Mouse (Mus musculus): ENCODE measurements at regions not wholly inside any gene's neighbourhood (a gene's known extent, or its start where the extent isn't known, plus 50 kb on each side); places are given as distances from the start of the nearest gene placed in this dataset.
A peak's percentile ranks its signal among the peaks of the same experiment; 100 is the strongest.

DNA sequence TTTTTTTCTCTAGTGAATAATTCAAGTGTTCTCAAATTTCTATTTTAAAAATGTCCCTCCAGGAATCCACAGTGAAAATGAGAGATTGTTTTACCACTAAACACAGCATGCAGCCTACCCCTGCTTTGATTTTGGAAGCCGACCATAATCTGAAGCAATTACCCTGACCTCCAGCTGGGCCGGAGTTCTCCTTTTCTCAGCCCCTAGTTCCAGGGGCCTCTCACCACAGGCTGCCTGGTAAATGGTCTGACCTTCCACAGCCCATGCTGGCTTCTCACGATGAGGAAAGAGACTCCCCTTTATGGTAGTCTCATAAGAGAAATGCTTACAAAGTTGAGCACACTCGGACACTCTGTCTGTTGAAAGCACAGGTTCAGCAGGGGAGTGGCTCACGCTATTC is 121.3 kb downstream of the Kcnrg start:
- Histone ChIP-seq H3K36me3 (ENCODE audit: control insufficient read depth, insufficient read depth, low read length) (no peaks in the 10 kb centered on the region), H3K9me3 (ENCODE audit: control insufficient read depth, low read length) (no peaks in the 10 kb centered on the region), H3K4me3 (ENCODE audit: low read depth, low read length) (no peak overlapping the region), H3K4me2 (ENCODE audit: low read length) (no peak overlapping the region), H3K9ac (ENCODE audit: low read length) (no peak overlapping the region), H3K27ac (ENCODE audit: low read depth) (no peak overlapping the region), H3K27me3 (replicated peaks; ENCODE audit: control insufficient read depth, insufficient read depth, low read length) (no peaks in the 10 kb centered on the region), H3K4me1 (replicated peaks; ENCODE audit: control insufficient read depth, insufficient read depth, low read length) (no peaks in the 10 kb centered on the region)
- no peak for ATAC-seq (replicated peaks; ENCODE audit: low FRiP score, low TSS enrichment, low read depth)
- 42% methylated on average over 5 of the region's 5 CpGs for WGBS
- no peak for DNase-seq (ENCODE audit: low spot score)

DNA sequence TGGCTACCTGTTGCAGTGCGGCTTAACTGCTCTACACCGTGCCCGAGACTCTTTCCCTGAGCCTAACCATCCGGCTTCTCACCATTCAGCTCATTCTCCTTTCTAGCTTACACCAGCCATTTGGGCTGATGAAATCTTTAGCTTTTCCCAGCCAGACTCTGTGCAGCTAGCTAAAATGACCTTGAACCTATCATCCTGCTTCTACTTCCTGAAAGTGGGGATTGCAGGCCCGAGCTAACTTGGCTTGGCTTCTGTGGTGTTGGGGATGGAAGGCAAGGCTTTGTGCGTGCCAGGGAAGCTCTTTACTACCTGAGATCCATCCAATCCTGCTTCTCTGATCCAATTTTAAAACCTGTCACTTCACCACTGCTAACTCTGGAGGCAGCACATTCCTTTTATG is 128.3 kb downstream of the Kcnrg start:
- no peaks in the 10 kb centered on the region for H3K4me1 ChIP-seq (replicated peaks; ENCODE audit: control insufficient read depth, insufficient read depth, low read length)
- H3K27ac ChIP-seq (ENCODE audit: low read depth): no peak overlapping the region
- no peaks in the 10 kb centered on the region for H3K27me3 ChIP-seq (replicated peaks; ENCODE audit: control insufficient read depth, insufficient read depth, low read length)
- 85% methylated on average over 6 of the region's 6 CpGs for WGBS
- H3K9ac ChIP-seq (ENCODE audit: low read length): no peak overlapping the region
- H3K9me3 ChIP-seq (ENCODE audit: control insufficient read depth, low read length): no peaks in the 10 kb centered on the region
- no peak for DNase-seq (ENCODE audit: low spot score)
- H3K4me2 ChIP-seq (ENCODE audit: low read length): no peak overlapping the region
- no peak overlapping the region for H3K4me3 ChIP-seq (ENCODE audit: low read depth, low read length)
- no peak for ATAC-seq (replicated peaks; ENCODE audit: low FRiP score, low TSS enrichment, low read depth)
- H3K36me3 ChIP-seq (ENCODE audit: control insufficient read depth, insufficient read depth, low read length): no peaks in the 10 kb centered on the region

- Histone ChIP-seq H3K36me3 (ENCODE audit: control insufficient read depth, insufficient read depth, low read length) (no peaks in the 10 kb centered on the region), H3K4me1 (replicated peaks; ENCODE audit: control insufficient read depth, insufficient read depth, low read length) (no peaks in the 10 kb centered on the region), H3K4me2 (ENCODE audit: low read length) (peak overlapping the region; percentile 4; the same call in 1 of the 2 replicates), H3K27ac (ENCODE audit: low read depth) (no peak overlapping the region), H3K9ac (ENCODE audit: low read length) (no peak overlapping the region), H3K27me3 (replicated peaks; ENCODE audit: control insufficient read depth, insufficient read depth, low read length) (no peaks in the 10 kb centered on the region), H3K4me3 (ENCODE audit: low read depth, low read length) (no peak overlapping the region), H3K9me3 (ENCODE audit: control insufficient read depth, low read length) (no peaks in the 10 kb centered on the region)
- ATAC-seq (replicated peaks; ENCODE audit: low FRiP score, low TSS enrichment, low read depth) (no peak), DNase-seq (ENCODE audit: low spot score) (no peak)
- 51% methylated on average over 16 of the region's 16 CpGs for WGBS
These were observed 129.4 kb downstream of the Kcnrg start for GRCm38 (mm10) chr14:61736384-61737322.

GRCm38 (mm10) chr14:61737504-61738040 is 130.3 kb downstream of the Kcnrg start:
- Histone ChIP-seq H3K4me3 (ENCODE audit: low read depth, low read length) (no peak overlapping the region), H3K9ac (ENCODE audit: low read length) (no peak overlapping the region), H3K4me1 (replicated peaks; ENCODE audit: control insufficient read depth, insufficient read depth, low read length) (no peaks in the 10 kb centered on the region), H3K27ac (ENCODE audit: low read depth) (no peak overlapping the region), H3K36me3 (ENCODE audit: control insufficient read depth, insufficient read depth, low read length) (no peaks in the 10 kb centered on the region), H3K4me2 (ENCODE audit: low read length) (no peak overlapping the region), H3K9me3 (ENCODE audit: control insufficient read depth, low read length) (no peaks in the 10 kb centered on the region), H3K27me3 (replicated peaks; ENCODE audit: control insufficient read depth, insufficient read depth, low read length) (no peaks in the 10 kb centered on the region)
- 75% methylated on average over 6 of the region's 6 CpGs for WGBS
- DNase-seq (ENCODE audit: low spot score) (no peak), ATAC-seq (replicated peaks; ENCODE audit: low FRiP score, low TSS enrichment, low read depth) (no peak)

- H3K4me3 ChIP-seq (ENCODE audit: low read depth, low read length): no peak overlapping the region
- ATAC-seq (replicated peaks; ENCODE audit: low FRiP score, low TSS enrichment, low read depth) (no peak), DNase-seq (ENCODE audit: low spot score) (no peak)
- H3K36me3 ChIP-seq (ENCODE audit: control insufficient read depth, insufficient read depth, low read length): no peaks in the 10 kb centered on the region
- WGBS: 93% methylated on average over 1 of the region's 1 CpGs
- H3K4me1 ChIP-seq (replicated peaks; ENCODE audit: control insufficient read depth, insufficient read depth, low read length): no peaks in the 10 kb centered on the region
- H3K9ac ChIP-seq (ENCODE audit: low read length): no peak overlapping the region
- no peak overlapping the region for H3K27ac ChIP-seq (ENCODE audit: low read depth)
- H3K4me2 ChIP-seq (ENCODE audit: low read length): no peak overlapping the region
- H3K9me3 ChIP-seq (ENCODE audit: control insufficient read depth, low read length): no peaks in the 10 kb centered on the region
- H3K27me3 ChIP-seq (replicated peaks; ENCODE audit: control insufficient read depth, insufficient read depth, low read length): no peaks in the 10 kb centered on the region
These were observed 132.2 kb downstream of the Kcnrg start for GRCm38 (mm10) chr14:61739453-61739852.

GRCm38 (mm10) chr14:61743855-61744408 is 136.7 kb downstream of the Kcnrg start:
- Histone ChIP-seq H3K4me3 (ENCODE audit: low read depth, low read length) (no peak overlapping the region), H3K4me1 (replicated peaks; ENCODE audit: control insufficient read depth, insufficient read depth, low read length) (no peaks in the 10 kb centered on the region), H3K27ac (ENCODE audit: low read depth) (no peak overlapping the region), H3K9me3 (ENCODE audit: control insufficient read depth, low read length) (no peaks in the 10 kb centered on the region), H3K4me2 (ENCODE audit: low read length) (no peak overlapping the region), H3K27me3 (replicated peaks; ENCODE audit: control insufficient read depth, insufficient read depth, low read length) (no peaks in the 10 kb centered on the region), H3K36me3 (ENCODE audit: control insufficient read depth, insufficient read depth, low read length) (no peaks in the 10 kb centered on the region), H3K9ac (ENCODE audit: low read length) (no peak overlapping the region)
- 41% methylated on average over 4 of the region's 4 CpGs for WGBS
- DNase-seq (ENCODE audit: low spot score) (no peak), ATAC-seq (replicated peaks; ENCODE audit: low FRiP score, low TSS enrichment, low read depth) (no peak)

GRCm38 (mm10) chr14:61753421-61753820 is 146.2 kb downstream of the Kcnrg start:
- no peaks in the 10 kb centered on the region for H3K36me3 ChIP-seq (ENCODE audit: control insufficient read depth, insufficient read depth, low read length)
- peaks cover 9% of the 10 kb centered on the region; the same call in 1 of the 2 replicates for H3K4me1 ChIP-seq (replicated peaks; ENCODE audit: control insufficient read depth, insufficient read depth, low read length)
- no peak overlapping the region for H3K4me2 ChIP-seq (ENCODE audit: low read length)
- no peak for ATAC-seq (replicated peaks; ENCODE audit: low FRiP score, low TSS enrichment, low read depth)
- DNase-seq (ENCODE audit: low spot score): no peak
- no peak overlapping the region for H3K9ac ChIP-seq (ENCODE audit: low read length)
- no peaks in the 10 kb centered on the region for H3K27me3 ChIP-seq (replicated peaks; ENCODE audit: control insufficient read depth, insufficient read depth, low read length)
- H3K4me3 ChIP-seq (ENCODE audit: low read depth, low read length): no peak overlapping the region
- H3K27ac ChIP-seq (ENCODE audit: low read depth): no peak overlapping the region
- no peaks in the 10 kb centered on the region for H3K9me3 ChIP-seq (ENCODE audit: control insufficient read depth, low read length)
- WGBS: 87% methylated on average over 3 of the region's 3 CpGs

DNA sequence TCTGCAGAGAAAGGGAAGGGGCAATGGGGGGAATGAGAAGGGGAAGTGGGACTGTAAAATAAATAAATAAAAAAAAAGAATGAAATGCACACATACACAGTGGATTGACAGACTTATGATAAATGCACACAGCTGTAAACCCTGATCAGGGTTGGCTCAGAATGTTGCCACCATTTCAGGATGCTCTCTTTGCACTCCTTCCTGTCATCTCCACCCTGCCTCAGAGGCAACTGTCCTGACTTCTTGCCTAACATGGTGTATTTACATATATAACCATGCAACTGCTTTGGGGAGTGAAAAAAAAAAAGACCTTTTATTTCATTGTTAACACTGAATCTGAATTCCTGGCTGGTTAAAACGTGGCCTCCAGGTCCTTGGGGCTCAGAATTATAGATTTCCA is 149.4 kb downstream of the Kcnrg start:
- Histone ChIP-seq H3K4me1 (replicated peaks; ENCODE audit: control insufficient read depth, insufficient read depth, low read length) (peaks cover 9% of the 10 kb centered on the region; the same call in 1 of the 2 replicates), H3K27me3 (replicated peaks; ENCODE audit: control insufficient read depth, insufficient read depth, low read length) (no peaks in the 10 kb centered on the region), H3K4me2 (ENCODE audit: low read length) (peak overlapping the region; percentile 49), H3K9ac (ENCODE audit: low read length) (no peak overlapping the region), H3K9me3 (ENCODE audit: control insufficient read depth, low read length) (no peaks in the 10 kb centered on the region), H3K36me3 (ENCODE audit: control insufficient read depth, insufficient read depth, low read length) (no peaks in the 10 kb centered on the region), H3K4me3 (ENCODE audit: low read depth, low read length) (no peak overlapping the region), H3K27ac (ENCODE audit: low read depth) (no peak overlapping the region)
- DNase-seq (ENCODE audit: low spot score): no peak
- ATAC-seq (replicated peaks; ENCODE audit: low FRiP score, low TSS enrichment, low read depth): no peak
- WGBS: 26% methylated on average over 1 of the region's 1 CpGs

Data from intestine, embryonic 14.5 days (tissue).